Mouse (Mus musculus): ENCODE results near the gene Frem1.

DNA sequence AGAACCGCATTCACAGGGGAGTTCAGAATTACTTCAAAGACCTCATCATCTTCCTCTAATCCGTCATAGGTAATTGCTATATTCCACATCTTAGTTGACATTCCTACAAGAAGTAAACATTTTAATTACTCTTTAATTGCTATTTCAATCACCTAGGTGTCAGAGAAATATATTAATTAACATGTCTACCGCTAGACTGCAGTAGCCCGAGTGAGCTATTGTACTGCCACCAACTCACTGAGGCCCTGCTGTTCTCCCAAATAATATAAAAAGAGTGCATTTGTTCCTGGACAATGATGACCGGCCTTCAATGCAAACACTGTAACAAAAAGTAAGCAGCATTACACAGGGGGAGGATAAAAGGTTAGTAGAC lies 135.5 kb downstream of the Frem1 start:
- TF ChIP-seq CTCF (IDR thresholded peaks at IDR 0.05; ENCODE audit: insufficient read depth, low read depth, low read length) = no peak
- no peak for TF ChIP-seq POLR2A (IDR thresholded peaks at IDR 0.05; ENCODE audit: insufficient read depth, low read depth, low read length)
